Mouse (Mus musculus): ENCODE measurements at regions not wholly inside any gene's neighbourhood (a gene's known extent, or its start where the extent isn't known, plus 50 kb on each side); places are given as distances from the start of the nearest gene placed in this dataset.
A peak's percentile ranks its signal among the peaks of the same experiment; 100 is the strongest.
"Not testable (repeated sequence)": the region's sequence is repeated elsewhere in the genome, so short reads cannot be mapped to it uniquely, and the experiment has no call there.

- DNase-seq (ENCODE audit: low spot score in 2 of 2), result no peak
Observed at GRCm38 (mm10) chr10:108111398-108111797, 50.6 kb upstream of the Ppp1r12a start.

- no peak for DNase-seq (ENCODE audit: low spot score in 2 of 2)
Observed at GRCm38 (mm10) chr10:108110891-108111290, 51.1 kb upstream of the Ppp1r12a start.

- no peak for DNase-seq (ENCODE audit: low spot score in 2 of 2)
Observed at GRCm38 (mm10) chr10:108110197-108110596, 51.8 kb upstream of the Ppp1r12a start.

- not testable (repeated sequence) for DNase-seq (ENCODE audit: low spot score in 2 of 2)
Observed at GRCm38 (mm10) chr10:108108500-108108899, 53.5 kb upstream of the Ppp1r12a start.

GRCm38 (mm10) chr10:108101521-108101920 lies 60.5 kb upstream of the Ppp1r12a start:
- DNase-seq (ENCODE audit: low spot score in 2 of 2), result no peak

- peak in 1 of 2 experiments; percentile 42 for DNase-seq (ENCODE audit: low spot score in 2 of 2)
Observed at GRCm38 (mm10) chr10:108093043-108093442, 69.0 kb upstream of the Ppp1r12a start.

- DNase-seq (ENCODE audit: low spot score in 2 of 2), result no peak
Observed at GRCm38 (mm10) chr10:108089375-108089981, 72.5 kb upstream of the Ppp1r12a start.

GRCm38 (mm10) chr10:108088883-108089282 lies 73.1 kb upstream of the Ppp1r12a start:
- no peak for DNase-seq (ENCODE audit: low spot score in 2 of 2)

- no peak for DNase-seq (ENCODE audit: low spot score in 2 of 2)
Observed at GRCm38 (mm10) chr10:108088209-108088608, 73.8 kb upstream of the Ppp1r12a start.

GRCm38 (mm10) chr10:108083220-108083619 lies 78.8 kb upstream of the Ppp1r12a start:
- DNase-seq (ENCODE audit: low spot score in 2 of 2), result no peak

- DNase-seq (ENCODE audit: low spot score in 2 of 2), result no peak
Observed at GRCm38 (mm10) chr10:108075144-108075543, 86.8 kb upstream of the Ppp1r12a start.

- no peak for DNase-seq (ENCODE audit: low spot score in 2 of 2)
Observed at GRCm38 (mm10) chr10:108073828-108074227, 88.2 kb upstream of the Ppp1r12a start.

- DNase-seq (ENCODE audit: low spot score in 2 of 2), result no peak
Observed at GRCm38 (mm10) chr10:108072211-108072610, 89.8 kb upstream of the Ppp1r12a start.

GRCm38 (mm10) chr10:108071424-108071823 lies 90.6 kb upstream of the Ppp1r12a start:
- DNase-seq (ENCODE audit: low spot score in 2 of 2), result no peak

GRCm38 (mm10) chr10:108067723-108068122 lies 94.3 kb upstream of the Ppp1r12a start:
- no peak for DNase-seq (ENCODE audit: low spot score in 2 of 2)

- no peak for DNase-seq (ENCODE audit: low spot score in 2 of 2)
Observed at GRCm38 (mm10) chr10:108066241-108066640, 95.8 kb upstream of the Ppp1r12a start.

GRCm38 (mm10) chr10:108061813-108062435 lies 100.1 kb upstream of the Ppp1r12a start:
- DNase-seq (ENCODE audit: low spot score in 2 of 2), result no peak

- no peak for DNase-seq (ENCODE audit: low spot score in 2 of 2)
Observed at GRCm38 (mm10) chr10:108060554-108060953, 101.4 kb upstream of the Ppp1r12a start.

- DNase-seq (ENCODE audit: low spot score in 2 of 2), result no peak
Observed at GRCm38 (mm10) chr10:108051637-108052036, 110.4 kb upstream of the Ppp1r12a start.

- DNase-seq (ENCODE audit: low spot score in 2 of 2), result no peak
Observed at GRCm38 (mm10) chr10:108048426-108048825, 113.6 kb upstream of the Ppp1r12a start.

GRCm38 (mm10) chr10:108043519-108043918 lies 118.5 kb upstream of the Ppp1r12a start:
- DNase-seq (ENCODE audit: low spot score in 2 of 2), result no peak

GRCm38 (mm10) chr10:108040027-108040426 lies 122.0 kb upstream of the Ppp1r12a start:
- no peak for DNase-seq (ENCODE audit: low spot score in 2 of 2)

GRCm38 (mm10) chr10:108036486-108037109 lies 124.7 kb upstream of the Otogl start:
- no peak for DNase-seq (ENCODE audit: low spot score in 2 of 2)
